Mouse (Mus musculus) neutrophil, adult 59 days (primary cell): ENCODE measurements around the gene Slco4a1. TPM values are rescaled to one million over a fixed set of nuclear protein-coding genes. Genes with fewer than 3 reads are reported as not detected.

Experiments used
- total RNA-seq, 2 experiments: library from RNA; stranded (reverse); gene quantifications; 1 replicate in 1 of 2; 2 replicates in 1 of 2; pipeline ENCODE4 v1.2.4; 2023

The Slco4a1 gene
- 10 to 100 TPM; 18.6 to 20.5 TPM for total RNA-seq

DNA sequence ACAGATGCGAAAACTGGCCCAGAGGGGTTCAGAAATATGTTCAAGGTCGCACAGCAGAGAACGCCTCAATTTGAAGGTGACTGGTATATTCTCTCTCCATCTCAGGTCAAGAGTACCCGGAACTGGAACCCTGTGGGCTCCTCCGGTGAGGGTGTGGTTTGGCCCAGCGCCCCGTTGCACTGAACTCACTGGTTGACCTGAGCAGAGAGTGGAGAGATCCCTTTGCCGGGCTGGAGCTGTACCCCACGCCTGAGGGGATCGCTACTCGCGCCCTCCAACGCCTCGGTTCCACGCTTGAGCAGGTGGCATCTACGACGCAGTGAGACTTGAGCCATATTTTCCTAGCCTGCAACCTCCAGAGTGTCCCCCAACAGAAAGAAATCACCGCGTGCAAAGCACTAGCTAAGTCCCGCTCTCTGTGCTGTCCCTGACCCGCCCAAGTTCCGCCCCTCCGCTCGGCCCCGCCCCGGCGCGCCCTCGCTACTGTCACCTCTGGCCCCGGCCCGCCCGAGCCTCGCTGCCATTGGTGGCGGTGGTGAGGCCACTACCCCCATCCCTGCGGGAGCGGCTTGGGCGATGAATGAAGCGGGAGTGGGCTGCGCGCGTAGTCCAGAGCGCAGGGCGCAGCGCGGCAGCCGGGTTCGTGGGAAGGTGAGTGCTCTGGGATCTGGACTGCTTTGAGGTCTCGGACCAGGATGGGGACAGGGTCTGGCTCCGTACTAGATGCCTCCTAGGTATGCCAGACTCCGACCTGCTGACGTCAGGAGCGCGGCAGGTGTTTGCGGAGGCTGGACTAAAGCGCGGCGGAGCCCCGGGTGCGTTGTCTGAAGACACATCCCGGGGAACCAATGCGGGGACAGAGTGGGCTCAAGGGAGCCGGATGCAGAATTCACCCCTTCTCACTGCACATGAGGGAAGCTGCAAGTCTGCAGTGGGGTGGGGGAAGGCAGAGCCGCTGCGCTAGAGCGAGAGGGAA lies at the start of gene Slco4a1:
Slco4a1 (plus strand) TSS at position 523 of the 976 bp plus-strand sequence.

DNA sequence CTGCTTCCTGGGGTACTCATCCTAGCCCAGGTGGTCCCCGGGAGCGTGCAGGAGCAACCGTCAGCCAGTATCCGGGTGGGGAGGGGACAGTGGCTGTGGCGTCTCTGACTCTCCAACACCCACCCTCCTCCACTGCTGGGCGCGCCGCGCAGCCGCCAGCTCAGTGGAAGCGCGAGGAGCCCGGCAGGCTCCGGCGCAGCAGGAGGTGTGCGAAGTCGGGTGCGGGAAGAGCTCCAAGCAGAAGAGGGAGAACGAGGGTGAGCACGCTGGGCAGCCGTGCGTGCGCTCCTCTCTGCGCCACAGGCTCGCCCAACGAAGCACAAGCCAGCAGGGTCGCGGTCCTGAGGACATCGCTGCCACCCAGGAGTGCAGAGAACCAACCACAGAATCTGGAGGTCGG lies 43.7 kb downstream of the Slco4a1 start, which contains the start of gene Ntsr1:
Ntsr1 (plus strand) TSS at position 236 of the 400 bp plus-strand sequence.

Other genes starting within 250 kb of the Slco4a1 start
- under 1 TPM; 0.71 TPM for gene Lama5, start 230.4 kb upstream of the Slco4a1 start, total RNA-seq
- gene Rps21, start 198.9 kb upstream of the Slco4a1 start, total RNA-seq, result 100 to 1,000 TPM; 517 to 537 TPM
- gene Cables2, start 182.7 kb upstream of the Slco4a1 start, total RNA-seq, result 10 to 100 TPM; 25.6 to 27.2 TPM
- not detected for gene Rbbp8nl, start 166.4 kb upstream of the Slco4a1 start, total RNA-seq
- not detected for gene Gata5, start 121.5 kb upstream of the Slco4a1 start, total RNA-seq
- gene Ntsr1, start 43.7 kb downstream of the Slco4a1 start, total RNA-seq, result not detected
- 10 to 100 TPM; 17.5 to 21.1 TPM for gene Mrgbp, start 125.1 kb downstream of the Slco4a1 start, total RNA-seq
- gene Ogfr, start 133.0 kb downstream of the Slco4a1 start, total RNA-seq, result 10 to 100 TPM; 54.0 to 55.0 TPM
- under 1 TPM; 0.33 to 0.36 TPM for gene Col9a3, start 141.5 kb downstream of the Slco4a1 start, total RNA-seq
- not detected for gene Tcfl5, start 186.5 kb downstream of the Slco4a1 start, total RNA-seq